Mouse (Mus musculus) embryo, embryonic 11.5 days (tissue): ENCODE results near the gene Pkp1.

Experiments used
- DNase-seq: peaks from one replicate; pipeline ENCODE4 v3.0.0-alpha.2; 2012; ENCODE audit warnings: low read depth, low spot score

Pkp1 gene

DNA sequence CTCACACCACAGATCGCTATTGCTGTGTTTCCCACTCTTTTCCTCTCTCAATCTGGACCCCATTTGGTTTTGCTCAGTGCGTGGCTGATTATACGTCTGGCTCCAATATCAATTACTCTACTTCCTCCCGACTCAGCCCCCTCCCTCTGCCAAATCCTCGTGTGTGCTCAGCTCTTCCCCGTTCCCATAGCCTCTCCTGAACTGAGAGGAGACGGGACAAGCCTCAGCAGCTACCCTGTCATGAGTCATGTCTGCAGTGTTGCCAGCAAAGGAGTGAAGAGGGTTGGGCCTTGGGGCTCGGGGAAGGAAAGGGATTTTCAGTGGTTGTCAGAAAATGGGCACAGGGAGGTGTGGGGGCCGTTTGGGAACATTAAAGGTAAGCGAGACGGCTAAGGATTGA is 12.3 kb downstream of the Pkp1 start:
- DNase-seq = no peak

- no peak for DNase-seq
Observed at GRCm38 (mm10) chr1:135899991-135900515, 19.0 kb downstream of the Pkp1 start.

DNA sequence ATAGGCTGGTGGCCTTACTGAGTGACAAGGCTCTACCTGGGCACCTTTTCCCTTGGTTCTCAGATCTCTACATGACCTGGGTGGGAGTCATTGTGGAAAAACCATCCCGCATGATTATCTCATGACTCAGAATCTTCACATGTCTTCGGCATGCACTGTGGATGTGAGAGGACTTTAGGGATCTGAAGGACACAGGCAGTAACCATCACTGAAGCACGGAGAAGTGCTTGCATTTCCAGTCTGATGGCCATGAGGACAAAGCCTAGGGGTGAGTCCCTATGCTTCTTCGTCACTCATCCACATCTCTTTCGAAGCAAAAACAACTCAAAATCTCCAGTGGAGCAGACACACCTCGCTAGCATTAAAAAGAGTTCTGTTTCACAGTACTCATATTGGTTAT is 19.7 kb downstream of the Pkp1 start:
- no peak for DNase-seq

- DNase-seq = no peak
Observed at GRCm38 (mm10) chr1:135895367-135895766, 23.6 kb downstream of the Pkp1 start.

GRCm38 (mm10) chr1:135893377-135893776 is 25.6 kb downstream of the Pkp1 start:
- DNase-seq = no peak

DNA sequence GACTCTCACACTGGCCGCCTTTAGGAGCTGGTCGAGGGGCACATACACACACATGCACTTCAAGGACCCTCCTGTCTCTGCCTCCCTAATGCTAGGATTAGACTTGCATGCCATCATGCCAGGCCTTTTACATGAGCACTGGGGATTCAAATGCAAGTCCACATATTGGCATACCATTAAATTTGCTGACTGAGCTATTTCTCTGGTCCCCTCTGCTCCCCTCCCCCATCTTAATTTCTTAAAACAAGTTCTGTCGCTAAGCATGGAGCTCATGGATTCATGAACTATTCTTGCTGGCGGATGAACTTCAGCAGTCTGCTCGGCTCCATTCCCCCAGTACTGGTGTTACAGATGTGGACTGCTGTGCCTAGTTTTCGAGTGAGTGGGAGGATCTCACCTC is 26.2 kb downstream of the Pkp1 start:
- DNase-seq = no peak

DNA sequence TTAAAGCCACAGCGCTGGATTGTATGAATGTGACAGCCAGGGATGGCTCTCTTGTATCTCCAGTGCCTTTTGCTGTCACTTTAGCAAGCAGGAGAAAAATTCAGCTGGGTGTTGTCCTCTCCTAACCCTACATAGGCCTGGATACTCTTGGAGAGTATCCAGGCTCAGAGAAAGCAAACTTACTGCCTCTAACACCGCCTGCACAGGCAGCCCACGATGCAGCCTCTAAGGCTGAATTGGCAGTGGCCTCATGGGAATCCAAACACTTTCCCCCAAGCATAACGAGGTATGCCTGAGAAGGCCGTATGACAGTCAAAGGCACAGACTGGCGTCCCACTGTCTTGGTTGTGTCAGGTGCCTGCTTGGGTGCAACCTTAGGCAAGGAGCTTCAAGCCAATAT is 26.8 kb downstream of the Pkp1 start:
- DNase-seq = no peak

- no peak for DNase-seq
Observed at GRCm38 (mm10) chr1:135891424-135892216, 27.4 kb downstream of the Pkp1 start.

GRCm38 (mm10) chr1:135889461-135890185 is 29.4 kb downstream of the Pkp1 start:
- no peak for DNase-seq

DNA sequence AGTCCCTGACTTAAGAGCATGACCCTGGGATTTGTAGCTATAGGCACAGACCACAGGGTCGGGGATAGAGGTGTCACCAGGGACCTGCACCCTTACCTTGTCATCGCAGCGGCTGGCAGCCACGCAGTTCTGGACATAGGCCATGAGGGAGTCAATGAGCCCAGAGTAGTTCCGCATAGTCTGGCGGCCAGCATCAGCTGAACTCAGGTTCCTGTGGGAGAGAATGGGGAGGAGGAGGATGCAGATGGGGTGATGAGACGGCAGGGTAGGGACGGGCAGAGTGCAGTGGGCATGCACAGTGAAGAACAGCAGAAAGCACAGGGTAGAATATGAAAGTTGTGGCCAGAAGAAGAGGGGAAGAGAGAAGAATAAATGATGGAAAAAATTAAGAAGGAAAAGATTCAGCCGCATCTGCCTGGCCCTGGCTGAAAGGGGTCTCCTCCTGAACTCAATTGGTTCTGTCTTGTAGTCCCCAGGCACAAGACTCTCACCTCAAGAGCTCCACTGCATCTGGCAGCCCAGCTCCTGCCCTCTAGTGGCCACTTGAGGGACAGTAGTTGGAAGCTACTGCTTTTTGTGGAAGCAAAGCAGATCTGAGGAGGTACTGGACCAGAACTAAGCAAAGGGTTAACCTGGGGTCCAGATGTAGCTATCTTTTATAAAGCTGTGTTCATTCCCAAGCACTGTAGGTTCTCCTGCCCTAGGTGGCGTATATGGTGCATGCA is 36.5 kb downstream of the Pkp1 start:
- DNase-seq = peak; percentile 41

GRCm38 (mm10) chr1:135877248-135877647 is 41.8 kb downstream of the Pkp1 start:
- DNase-seq = no peak

DNA sequence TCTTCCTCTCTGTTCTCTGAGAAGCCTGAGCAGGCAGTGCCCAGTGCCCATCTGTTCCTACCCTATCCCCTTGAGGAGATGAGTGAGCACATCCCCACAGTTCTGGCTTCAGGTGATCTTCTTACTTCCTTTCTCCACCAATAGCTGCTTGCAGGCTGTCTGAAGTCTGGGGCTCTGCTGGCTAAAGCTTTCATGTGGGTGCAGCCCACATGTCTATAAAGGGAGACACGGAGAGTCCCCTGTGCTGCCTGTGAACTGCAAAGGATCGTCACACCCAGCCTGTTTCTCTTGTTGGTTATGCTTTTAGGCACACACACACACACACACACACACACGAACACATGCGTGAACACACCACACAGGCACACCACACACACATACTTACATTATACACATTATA is 46.0 kb downstream of the Pkp1 start:
- no peak for DNase-seq

DNA sequence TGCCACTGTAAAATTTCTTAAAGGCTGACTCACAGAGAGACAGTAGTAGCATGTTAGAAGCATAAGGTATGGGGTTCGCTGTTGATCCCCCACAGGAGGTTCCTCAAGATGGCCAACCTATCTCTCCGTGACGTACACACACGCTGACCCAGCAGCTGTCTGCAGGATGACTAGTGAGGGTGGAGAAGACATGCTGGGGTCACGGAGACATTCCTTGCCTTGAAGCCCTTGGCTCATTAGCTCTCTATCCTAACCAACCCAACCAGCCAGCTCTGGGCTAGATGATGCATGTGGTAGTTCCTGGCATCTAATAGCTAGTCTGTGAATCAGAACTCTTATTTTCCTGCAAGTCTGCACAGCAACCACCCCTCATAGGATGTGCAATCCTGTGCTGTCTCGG is 50.4 kb downstream of the Pkp1 start:
- DNase-seq = no peak

DNA sequence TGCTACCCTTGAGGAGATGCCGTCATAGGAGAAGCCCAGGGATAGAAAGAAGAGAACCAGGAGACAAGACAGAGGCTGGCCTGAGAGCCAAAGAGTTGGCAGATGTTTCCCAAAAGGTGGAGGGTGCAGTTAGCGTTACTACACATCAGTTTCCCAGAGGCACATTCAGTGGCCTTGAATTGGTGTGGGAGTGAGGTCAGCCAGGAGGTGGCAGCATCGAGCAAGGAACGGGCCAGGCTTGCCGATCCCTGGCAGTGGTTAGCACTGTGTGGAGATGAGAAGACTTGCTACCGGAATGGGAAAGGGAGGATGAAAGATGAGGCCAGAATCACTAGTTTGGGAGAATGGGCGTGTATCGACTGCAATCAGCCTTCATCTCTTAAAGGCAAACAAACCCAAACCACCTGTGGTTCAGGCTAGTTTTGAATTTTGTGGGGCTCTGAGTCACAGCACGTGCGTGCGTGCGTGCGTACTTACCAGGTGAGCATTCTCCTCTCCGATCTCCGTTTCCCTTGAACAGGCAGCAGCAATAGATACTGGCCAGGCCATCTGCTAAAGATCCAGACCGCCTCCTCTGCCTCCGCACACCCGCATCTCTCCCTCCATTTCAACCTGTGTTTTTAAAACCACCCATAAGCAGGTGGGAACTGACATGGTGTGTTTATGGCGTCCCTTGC is 53.4 kb downstream of the Pkp1 start:
- peak; percentile 69 for DNase-seq

DNA sequence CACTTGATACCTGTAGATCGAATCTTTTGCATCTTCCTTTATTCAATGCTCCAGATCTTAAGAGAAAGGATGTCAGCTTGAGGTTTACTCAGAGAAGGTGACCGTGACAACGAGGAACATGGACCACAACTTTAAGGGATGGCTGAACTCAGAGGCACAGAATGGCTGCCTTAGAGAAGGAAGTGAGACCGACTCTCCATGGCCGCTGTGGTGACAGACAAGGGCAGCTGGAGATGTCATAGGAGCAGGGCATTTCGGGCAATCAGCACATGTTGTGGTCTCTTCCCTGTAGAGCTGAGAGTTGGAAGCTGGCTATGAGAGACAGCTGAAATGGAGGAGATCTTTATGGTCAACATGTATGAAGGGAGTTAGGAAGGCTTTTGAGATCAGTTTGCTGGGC is 54.2 kb downstream of the Pkp1 start:
- DNase-seq = no peak

GRCm38 (mm10) chr1:135863786-135864335 is 55.1 kb downstream of the Pkp1 start:
- no peak for DNase-seq

DNA sequence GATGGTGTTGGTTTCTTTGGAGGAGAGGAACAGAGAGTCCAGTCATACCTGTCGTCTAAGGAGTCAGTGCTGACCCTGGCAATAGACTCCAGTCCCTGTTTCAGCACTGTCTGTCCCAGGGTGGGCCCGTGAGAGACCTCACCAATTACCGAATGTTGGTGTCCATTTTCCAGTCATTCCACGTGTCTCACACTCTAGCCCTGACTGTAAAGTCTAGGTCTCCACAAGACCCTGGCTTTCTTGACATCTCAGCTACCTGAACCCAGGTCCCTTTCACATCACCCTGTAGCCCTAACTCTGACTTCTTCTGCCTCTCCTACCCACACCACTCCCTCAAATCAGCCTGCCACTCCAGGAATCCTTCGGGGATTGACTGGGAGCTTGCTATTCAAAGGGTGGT is 56.4 kb downstream of the Pkp1 start:
- DNase-seq = no peak

GRCm38 (mm10) chr1:135861980-135862552 is 56.9 kb downstream of the Pkp1 start:
- no peak for DNase-seq

GRCm38 (mm10) chr1:135861091-135861490 is 57.9 kb downstream of the Pkp1 start:
- DNase-seq = no peak

DNA sequence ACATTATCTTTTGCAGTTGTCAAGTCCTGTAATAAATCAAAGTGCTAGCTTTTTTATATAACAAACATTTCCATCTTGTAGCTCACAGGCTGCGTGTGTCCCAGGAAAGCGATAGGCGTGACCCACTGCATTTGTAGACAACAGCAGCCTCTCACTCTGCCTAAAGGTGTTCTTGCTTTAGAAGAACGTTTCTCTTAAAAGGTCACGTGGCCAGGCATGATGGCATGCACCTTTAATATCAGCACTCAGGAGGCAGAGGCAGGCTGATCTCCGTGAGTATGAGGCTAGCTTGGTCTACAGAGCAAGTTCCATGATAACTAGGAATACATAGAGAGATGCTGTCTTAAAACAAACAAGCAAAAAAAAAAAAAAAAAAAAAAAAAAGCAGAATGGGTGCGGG is 60.5 kb downstream of the Pkp1 start:
- DNase-seq = no peak

DNA sequence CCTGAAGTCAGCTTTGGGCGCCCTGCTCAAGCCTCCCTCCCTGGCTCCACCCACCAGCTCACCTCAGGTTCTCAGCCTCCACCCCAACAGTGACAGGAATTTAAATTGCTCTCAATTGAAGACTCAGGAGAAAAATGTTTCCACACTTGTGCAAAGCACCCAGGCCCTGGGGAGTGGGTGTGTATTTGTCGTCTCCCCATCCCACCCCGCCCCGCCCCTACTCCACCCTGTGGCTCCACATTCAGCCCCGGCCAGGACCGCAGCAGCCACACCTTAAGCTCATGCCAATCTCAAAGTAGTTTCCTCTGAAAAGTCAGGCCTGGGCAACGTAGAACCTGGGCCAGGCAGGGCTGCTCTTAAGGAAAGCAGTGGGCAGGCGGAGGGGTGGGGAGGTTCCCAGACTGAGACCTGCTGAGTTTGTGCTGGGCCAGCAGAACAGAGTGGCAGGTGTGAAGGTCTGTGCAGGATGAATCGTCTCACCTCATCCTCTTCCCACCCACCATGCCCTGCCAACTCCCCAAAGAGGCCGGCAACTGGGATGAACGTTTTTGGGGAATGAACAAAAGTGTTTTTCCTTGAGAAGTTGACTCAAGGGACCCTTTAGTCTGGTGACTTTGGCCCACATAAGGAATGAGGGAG is 61.8 kb downstream of the Pkp1 start:
- no peak for DNase-seq
